Mouse (Mus musculus): ENCODE measurements around the gene Hdac7. TPM values are rescaled to one million over a fixed set of nuclear protein-coding genes. Genes with fewer than 3 reads are reported as not detected.

Hdac7 gene
- total and polyA plus RNA-seq, 2 experiments from 2014 or later, result 23.7 to 28.6 TPM

DNA sequence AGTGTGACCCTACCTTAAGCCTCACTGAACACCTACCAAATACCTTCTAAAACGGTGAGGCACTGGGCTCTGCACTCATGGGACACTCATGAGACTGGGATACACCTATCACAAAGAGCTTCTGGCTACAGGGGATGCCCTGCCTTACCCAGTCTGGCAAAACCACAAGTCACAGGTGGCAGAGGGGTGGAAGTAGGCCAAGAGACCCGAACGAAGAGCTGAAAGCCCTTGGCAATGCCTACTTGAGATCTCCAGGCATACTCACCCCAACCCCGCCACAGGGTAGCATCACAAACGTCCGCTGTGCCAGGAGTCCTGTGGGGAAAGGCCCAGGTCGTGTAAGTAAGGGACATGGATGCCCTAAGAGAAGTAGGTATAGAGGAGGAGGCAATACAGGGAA is 42.5 kb downstream of the Hdac7 start:
- no peak for TF ChIP-seq CTCF (IDR thresholded peaks at IDR 0.05; ENCODE audit: low read depth)
- H3K4me3 ChIP-seq (ENCODE audit: low read length), result no peak overlapping the region

DNA sequence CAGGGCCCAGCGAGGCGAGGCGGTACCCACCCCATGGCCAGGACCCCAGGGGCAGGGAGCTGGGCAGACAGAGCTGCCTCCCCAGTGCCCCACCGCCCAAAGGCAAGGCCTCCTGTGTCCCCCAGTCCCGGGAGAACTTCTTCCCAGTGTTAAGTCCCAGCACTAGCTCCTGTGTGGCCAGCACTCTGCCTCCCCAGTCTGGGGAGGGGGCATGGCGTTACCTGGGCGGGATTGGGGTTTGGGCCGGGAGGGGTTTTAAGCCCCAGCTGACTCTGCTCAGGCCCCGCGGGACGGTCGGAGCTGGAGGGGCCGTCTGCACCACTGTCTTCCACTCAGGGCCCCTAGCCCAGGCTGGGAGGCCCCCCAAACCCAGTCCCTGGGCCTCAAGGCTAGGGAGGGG is 43.4 kb downstream of the Hdac7 start:
- no peak overlapping the region for H3K27ac ChIP-seq
- peaks cover 20% of the 10 kb centered on the region; the same call in 1 of the 2 replicates for H3K36me3 ChIP-seq (ENCODE audit: insufficient read depth, low read length)
- no peak for TF ChIP-seq CTCF (IDR thresholded peaks at IDR 0.05; ENCODE audit: low read depth)
- WGBS, result 88% methylated on average over 13 of the region's 13 CpGs
- H3K9me3 ChIP-seq (ENCODE audit: low read length), result no peaks in the 10 kb centered on the region
- no peak overlapping the region for H3K9ac ChIP-seq (replicated peaks; ENCODE audit: low read length)
- H3K27me3 ChIP-seq (ENCODE audit: insufficient read depth, low read length), result no peaks in the 10 kb centered on the region
- no peak for ATAC-seq
- H3K4me1 ChIP-seq (ENCODE audit: insufficient read depth, low read length), result peaks cover 15% of the 10 kb centered on the region; the same call in 1 of the 2 replicates
- H3K4me3 ChIP-seq (ENCODE audit: low read length), result no peak overlapping the region
- DNase-seq (ENCODE audit: low spot score), result no peak
- no peak overlapping the region for H3K4me2 ChIP-seq (ENCODE audit: low read depth, low read length)

More for the DNA sequence above, 42.5 kb downstream of the Hdac7 start:
- Histone ChIP-seq H3K4me2 (ENCODE audit: low read depth, low read length) (peak overlapping the region; percentile 36; the same call in 1 of the 2 replicates), H3K27me3 (ENCODE audit: insufficient read depth, low read length) (no peaks in the 10 kb centered on the region), H3K27ac (peak overlapping the region; percentile 58; the same call in 1 of the 2 replicates), H3K4me1 (ENCODE audit: insufficient read depth, low read length) (peaks cover 15% of the 10 kb centered on the region; the same call in 1 of the 2 replicates), H3K36me3 (ENCODE audit: insufficient read depth, low read length) (peaks cover 22% of the 10 kb centered on the region; the same call in 1 of the 2 replicates), H3K9ac (replicated peaks; ENCODE audit: low read length) (peak overlapping the region; percentile 44; the same call in 1 of the 2 replicates), H3K9me3 (ENCODE audit: low read length) (no peaks in the 10 kb centered on the region)
- DNase-seq (ENCODE audit: low spot score) (no peak), ATAC-seq (no peak)
- WGBS, result 49% methylated on average over 7 of the region's 7 CpGs

DNA sequence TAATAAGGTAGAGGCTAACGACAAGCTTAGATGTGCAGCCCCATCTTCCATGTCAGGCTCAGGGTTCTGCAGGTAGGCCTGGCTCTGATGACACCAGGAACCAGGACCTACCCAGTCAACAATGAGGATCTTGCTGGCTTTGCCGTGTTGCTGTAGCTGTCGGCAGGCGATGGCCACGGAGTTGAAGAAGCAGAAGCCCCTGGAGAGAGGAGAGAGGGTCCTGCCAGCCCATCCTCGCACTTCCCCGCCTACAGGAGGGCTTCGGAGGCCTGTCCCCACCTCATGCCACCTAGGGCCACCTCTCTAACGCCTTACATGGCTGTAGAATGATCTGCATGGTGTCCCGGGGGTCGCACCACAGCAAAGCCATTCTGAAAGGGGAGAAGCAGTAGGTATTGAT is 44.9 kb downstream of the Hdac7 start:
- Histone ChIP-seq H3K4me3 (ENCODE audit: low read length) (no peak overlapping the region), H3K9me3 (ENCODE audit: low read length) (no peaks in the 10 kb centered on the region), H3K27ac (no peak overlapping the region), H3K36me3 (ENCODE audit: insufficient read depth, low read length) (peaks cover 20% of the 10 kb centered on the region; the same call in 1 of the 2 replicates), H3K9ac (replicated peaks; ENCODE audit: low read length) (no peak overlapping the region), H3K4me1 (ENCODE audit: insufficient read depth, low read length) (peaks cover 15% of the 10 kb centered on the region; the same call in 1 of the 2 replicates), H3K27me3 (ENCODE audit: insufficient read depth, low read length) (no peaks in the 10 kb centered on the region), H3K4me2 (ENCODE audit: low read depth, low read length) (no peak overlapping the region)
- no peak for ATAC-seq
- TF ChIP-seq CTCF (IDR thresholded peaks at IDR 0.05; ENCODE audit: low read depth), result no peak
- 81% methylated on average over 11 of the region's 11 CpGs for WGBS
- no peak for DNase-seq (ENCODE audit: low spot score)

DNA sequence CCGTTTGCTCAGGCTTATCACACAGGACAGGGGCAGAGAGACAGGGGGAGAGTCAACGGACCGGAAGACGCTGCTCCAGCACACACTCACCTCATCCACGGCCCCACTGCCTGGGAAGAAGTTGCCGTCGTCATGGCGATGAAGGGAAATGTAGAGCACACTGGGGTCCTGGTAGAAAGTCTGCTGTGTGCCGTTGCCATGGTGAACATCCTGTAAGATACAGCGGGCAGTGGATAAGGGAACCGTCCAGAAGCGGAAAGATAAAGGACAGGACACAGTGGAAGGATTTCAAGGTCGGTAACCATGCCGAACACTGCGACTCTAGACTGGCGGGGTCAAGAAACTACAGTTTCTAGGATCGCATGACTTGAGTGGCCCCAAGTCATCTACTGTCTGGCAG is 46.2 kb downstream of the Hdac7 start:
- H3K4me2 ChIP-seq (ENCODE audit: low read depth, low read length), result peak overlapping the region; percentile 23; the same call in 1 of the 2 replicates
- no peaks in the 10 kb centered on the region for H3K9me3 ChIP-seq (ENCODE audit: low read length)
- peaks cover 20% of the 10 kb centered on the region; the same call in 1 of the 2 replicates for H3K36me3 ChIP-seq (ENCODE audit: insufficient read depth, low read length)
- no peaks in the 10 kb centered on the region for H3K27me3 ChIP-seq (ENCODE audit: insufficient read depth, low read length)
- DNase-seq (ENCODE audit: low spot score) (peak; percentile 75), ATAC-seq (peak; percentile 72)
- TF ChIP-seq CTCF (IDR thresholded peaks at IDR 0.05; ENCODE audit: low read depth), result no peak
- H3K4me1 ChIP-seq (ENCODE audit: insufficient read depth, low read length), result peaks cover 15% of the 10 kb centered on the region; the same call in 1 of the 2 replicates
- 0 out of 2 replicates have a peak overlapping the region, but pooled peaks have one; percentile 24 for H3K9ac ChIP-seq (replicated peaks; ENCODE audit: low read length)
- H3K4me3 ChIP-seq (ENCODE audit: low read length), result no peak overlapping the region
- WGBS, result 20% methylated on average over 17 of the region's 17 CpGs
- H3K27ac ChIP-seq, result peak overlapping the region; percentile 45

DNA sequence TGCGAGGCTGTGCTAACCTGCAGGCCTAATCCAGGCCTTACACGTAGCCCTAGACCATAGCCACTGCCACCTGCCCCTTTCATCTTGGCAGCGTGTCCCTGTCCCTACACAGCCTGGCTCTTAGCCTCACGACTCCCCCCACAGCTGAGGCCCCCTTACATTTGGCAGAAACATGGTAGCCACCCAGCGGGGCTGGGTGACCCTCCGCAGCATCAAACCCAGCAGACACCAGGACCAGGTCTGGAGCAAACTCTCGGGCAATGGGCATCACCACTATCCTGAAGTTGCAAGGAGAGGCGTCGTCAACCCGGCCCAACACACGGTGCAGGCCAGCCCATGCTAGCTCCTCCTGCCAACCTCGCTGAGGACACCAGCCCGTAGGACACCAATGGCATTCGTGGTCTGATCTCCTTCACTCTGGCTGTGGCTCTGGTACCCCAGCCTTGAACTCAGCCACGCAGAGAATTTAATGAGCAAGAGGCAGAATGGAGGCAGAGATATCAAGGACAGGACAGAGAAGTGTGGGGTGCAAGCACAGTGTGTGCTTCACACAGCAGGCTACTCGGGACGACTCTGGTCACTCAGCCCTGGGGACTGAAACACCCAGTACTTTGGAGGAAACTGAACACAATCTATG is 47.5 kb downstream of the Hdac7 start:
- H3K4me1 ChIP-seq (ENCODE audit: insufficient read depth, low read length), result peaks cover 10% of the 10 kb centered on the region; the same call in 1 of the 2 replicates
- no peak overlapping the region for H3K9ac ChIP-seq (replicated peaks; ENCODE audit: low read length)
- H3K36me3 ChIP-seq (ENCODE audit: insufficient read depth, low read length), result peaks cover 20% of the 10 kb centered on the region; the same call in 1 of the 2 replicates
- no peak for ATAC-seq
- 87% methylated on average over 17 of the region's 17 CpGs for WGBS
- no peak overlapping the region for H3K4me3 ChIP-seq (ENCODE audit: low read length)
- H3K4me2 ChIP-seq (ENCODE audit: low read depth, low read length), result no peak overlapping the region
- H3K27me3 ChIP-seq (ENCODE audit: insufficient read depth, low read length), result no peaks in the 10 kb centered on the region
- DNase-seq (ENCODE audit: low spot score), result no peak
- H3K27ac ChIP-seq, result no peak overlapping the region
- H3K9me3 ChIP-seq (ENCODE audit: low read length), result no peaks in the 10 kb centered on the region
- TF ChIP-seq CTCF (IDR thresholded peaks at IDR 0.05; ENCODE audit: low read depth), result no peak

DNA sequence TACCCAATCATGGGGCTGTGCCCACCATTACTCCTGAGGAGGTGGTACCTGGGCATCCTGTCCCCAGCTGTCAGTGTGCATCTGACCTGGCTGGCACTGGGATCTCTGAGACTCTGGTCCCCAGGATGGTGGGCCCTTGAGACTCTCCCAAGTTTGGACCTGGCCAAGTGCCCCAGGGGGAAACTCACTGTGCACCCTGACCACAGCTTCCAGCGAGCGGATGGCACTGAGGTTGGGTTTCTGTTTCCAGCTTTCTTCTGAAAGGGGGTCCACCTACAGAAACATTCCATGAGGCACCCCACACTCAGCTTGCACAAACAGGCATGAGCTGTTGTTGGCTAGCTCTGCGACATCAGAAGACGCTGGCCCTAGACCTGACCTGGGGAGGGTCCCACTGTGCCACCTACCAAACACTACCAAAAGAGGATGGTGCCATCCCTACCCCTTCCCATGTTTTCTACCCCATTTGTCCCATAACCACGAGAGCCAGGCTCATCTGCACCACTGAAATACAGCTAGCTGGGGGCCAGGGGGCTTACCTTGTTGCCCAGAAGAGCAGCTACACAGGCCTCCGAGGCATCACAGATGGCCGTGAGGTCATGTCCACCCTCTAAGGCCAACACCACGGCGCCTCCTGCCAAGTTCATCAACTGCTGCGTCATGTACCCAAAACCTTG is 48.6 kb downstream of the Hdac7 start:
- Histone ChIP-seq H3K9ac (replicated peaks; ENCODE audit: low read length) (no peak overlapping the region), H3K27ac (no peak overlapping the region), H3K4me1 (ENCODE audit: insufficient read depth, low read length) (peaks cover 10% of the 10 kb centered on the region; the same call in 1 of the 2 replicates), H3K4me2 (ENCODE audit: low read depth, low read length) (no peak overlapping the region), H3K9me3 (ENCODE audit: low read length) (no peaks in the 10 kb centered on the region), H3K27me3 (ENCODE audit: insufficient read depth, low read length) (no peaks in the 10 kb centered on the region), H3K36me3 (ENCODE audit: insufficient read depth, low read length) (peaks cover 20% of the 10 kb centered on the region; the same call in 1 of the 2 replicates), H3K4me3 (ENCODE audit: low read length) (no peak overlapping the region)
- ATAC-seq, result no peak
- TF ChIP-seq CTCF (IDR thresholded peaks at IDR 0.05; ENCODE audit: low read depth), result no peak
- 93% methylated on average over 10 of the region's 10 CpGs for WGBS
- no peak for DNase-seq (ENCODE audit: low spot score)

Measured in hindbrain, postnatal 0 days (tissue).